Mouse (Mus musculus): ENCODE data around the gene Acoxl. TPM values are rescaled to one million over a fixed set of nuclear protein-coding genes. Genes with fewer than 3 reads are reported as not detected.

The Acoxl gene
- polyA plus RNA-seq, 1 experiment = not detected

DNA sequence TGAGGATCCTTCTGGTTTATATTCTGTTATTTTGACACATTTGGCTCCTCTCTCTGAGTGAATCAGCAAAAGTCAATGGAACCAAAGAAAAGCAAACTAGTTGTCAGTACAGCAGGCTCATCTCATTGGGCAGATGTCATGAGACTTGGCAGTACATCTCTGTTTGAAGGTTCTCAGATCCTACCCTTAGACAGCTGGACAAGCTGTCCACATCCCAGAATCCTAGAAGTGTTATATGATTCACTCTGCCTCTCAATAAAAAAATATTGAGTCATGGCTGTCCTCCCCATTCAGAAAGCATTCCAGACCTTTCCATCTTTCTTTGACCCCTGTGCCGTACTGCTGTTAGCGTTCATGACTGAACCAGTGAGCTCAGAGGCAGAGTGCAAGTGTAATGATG is 11.7 kb downstream of the Acoxl start:
- Histone ChIP-seq H3K4me1 (ENCODE audit: control insufficient read depth, insufficient read depth, low read length) (no peaks in the 10 kb centered on the region), H3K27me3 (replicated peaks; ENCODE audit: control insufficient read depth, insufficient read depth, low read length) (no peaks in the 10 kb centered on the region; the same call in 1 of the 2 replicates), H3K27ac (ENCODE audit: insufficient read depth, low read depth, low read length) (no peak overlapping the region), H3K36me3 (ENCODE audit: control insufficient read depth, insufficient read depth, low read length) (no peaks in the 10 kb centered on the region), H3K4me3 (ENCODE audit: insufficient read depth, low read depth, low read length) (no peak overlapping the region)
- DNase-seq = no peak
- TF ChIP-seq CTCF (conservative IDR thresholded peaks at IDR 0.05; ENCODE audit: insufficient read depth, insufficient read length, low read depth, low read length) = no peak
- no peak for TF ChIP-seq POLR2A (IDR thresholded peaks at IDR 0.05; ENCODE audit: low read depth, low read length)
- WGBS = 73% methylated on average over 2 of the region's 2 CpGs

GRCm38 (mm10) chr2:127854332-127854991 is 15.8 kb downstream of the Acoxl start:
- Histone ChIP-seq H3K27me3 (replicated peaks; ENCODE audit: control insufficient read depth, insufficient read depth, low read length) (no peaks in the 10 kb centered on the region; the same call in 1 of the 2 replicates), H3K4me3 (ENCODE audit: insufficient read depth, low read depth, low read length) (no peak overlapping the region), H3K36me3 (ENCODE audit: control insufficient read depth, insufficient read depth, low read length) (no peaks in the 10 kb centered on the region), H3K27ac (ENCODE audit: insufficient read depth, low read depth, low read length) (no peak overlapping the region), H3K4me1 (ENCODE audit: control insufficient read depth, insufficient read depth, low read length) (no peaks in the 10 kb centered on the region)
- WGBS = 58% methylated on average over 4 of the region's 4 CpGs
- no peak for TF ChIP-seq CTCF (conservative IDR thresholded peaks at IDR 0.05; ENCODE audit: insufficient read depth, insufficient read length, low read depth, low read length)
- DNase-seq = peak; percentile 71

DNA sequence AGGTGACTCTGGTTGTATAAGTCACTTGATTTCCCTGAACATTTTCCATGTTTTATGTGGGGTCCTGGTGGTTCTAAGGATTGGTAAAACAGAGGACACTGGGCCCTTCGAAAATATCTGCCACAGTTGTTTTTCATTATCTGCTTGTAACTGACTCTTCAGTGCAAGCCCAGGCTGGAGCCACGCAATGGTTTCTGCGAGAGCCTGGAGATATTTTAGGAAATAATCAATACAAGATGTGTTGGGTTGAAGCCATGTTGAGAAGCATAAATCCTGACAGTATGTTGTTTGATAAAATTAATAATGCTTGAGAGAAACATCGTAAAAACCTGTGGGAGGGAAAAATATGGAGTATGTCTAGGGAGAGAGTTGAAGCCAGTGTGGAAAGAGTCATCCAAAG is 25.7 kb downstream of the Acoxl start:
- Histone ChIP-seq H3K27ac (ENCODE audit: insufficient read depth, low read depth, low read length) (no peak overlapping the region), H3K36me3 (ENCODE audit: control insufficient read depth, insufficient read depth, low read length) (no peaks in the 10 kb centered on the region), H3K4me3 (ENCODE audit: insufficient read depth, low read depth, low read length) (no peak overlapping the region), H3K4me1 (ENCODE audit: control insufficient read depth, insufficient read depth, low read length) (no peaks in the 10 kb centered on the region), H3K27me3 (replicated peaks; ENCODE audit: control insufficient read depth, insufficient read depth, low read length) (no peaks in the 10 kb centered on the region)
- DNase-seq = no peak
- no peak for TF ChIP-seq POLR2A (IDR thresholded peaks at IDR 0.05; ENCODE audit: low read depth, low read length)
- WGBS = 84% methylated on average over 4 of the region's 4 CpGs

DNA sequence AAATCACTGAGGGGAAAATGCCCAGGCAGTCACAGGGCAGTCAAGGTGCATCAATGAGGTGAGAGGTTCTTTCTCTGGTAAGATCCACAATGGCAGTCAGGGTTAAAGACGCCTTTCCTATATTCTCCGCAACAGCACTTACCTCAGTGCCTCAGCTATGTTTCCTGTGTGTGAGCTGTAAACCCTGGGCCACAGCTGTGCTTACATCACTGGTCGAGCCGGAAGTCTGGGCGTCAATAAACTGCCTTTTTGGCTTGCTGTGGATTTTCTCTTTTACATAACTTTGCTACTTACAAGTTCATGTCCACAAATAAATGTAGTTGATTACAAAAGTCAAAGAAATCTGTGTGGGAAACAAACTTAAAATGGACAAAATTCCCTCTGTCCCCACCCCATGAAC is 42.4 kb downstream of the Acoxl start:
- WGBS = 63% methylated on average over 5 of the region's 5 CpGs
- no peak overlapping the region for H3K4me3 ChIP-seq (ENCODE audit: insufficient read depth, low read depth, low read length)
- no peak for DNase-seq
- no peaks in the 10 kb centered on the region for H3K36me3 ChIP-seq (ENCODE audit: control insufficient read depth, insufficient read depth, low read length)
- H3K27ac ChIP-seq (ENCODE audit: insufficient read depth, low read depth, low read length) = no peak overlapping the region
- no peaks in the 10 kb centered on the region for H3K4me1 ChIP-seq (ENCODE audit: control insufficient read depth, insufficient read depth, low read length)
- TF ChIP-seq CTCF (conservative IDR thresholded peaks at IDR 0.05; ENCODE audit: insufficient read depth, insufficient read length, low read depth, low read length) = no peak
- no peak for TF ChIP-seq POLR2A (IDR thresholded peaks at IDR 0.05; ENCODE audit: low read depth, low read length)
- no peaks in the 10 kb centered on the region; the same call in 1 of the 2 replicates for H3K27me3 ChIP-seq (replicated peaks; ENCODE audit: control insufficient read depth, insufficient read depth, low read length)

DNA sequence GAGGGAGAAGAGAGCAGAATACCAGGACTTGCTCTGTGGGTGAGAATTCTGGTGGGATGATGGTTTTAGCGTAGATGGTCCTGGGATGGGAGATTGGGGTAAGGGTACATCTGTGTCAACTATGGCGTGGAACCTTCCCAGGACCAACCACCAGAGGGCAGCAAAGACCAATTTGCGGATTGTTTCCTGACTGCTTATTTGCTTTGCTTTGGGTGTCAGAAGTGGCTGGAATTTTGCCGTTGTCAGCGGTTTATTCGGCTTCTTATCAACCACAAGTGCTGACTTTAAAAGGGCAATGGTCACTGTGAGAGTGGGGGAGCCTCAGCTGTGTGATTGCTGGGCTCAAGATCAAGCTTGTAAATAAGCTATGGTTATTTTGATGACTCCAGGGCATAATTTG is 50.8 kb downstream of the Acoxl start:
- no peaks in the 10 kb centered on the region for H3K36me3 ChIP-seq (ENCODE audit: control insufficient read depth, insufficient read depth, low read length)
- TF ChIP-seq CTCF (conservative IDR thresholded peaks at IDR 0.05; ENCODE audit: insufficient read depth, insufficient read length, low read depth, low read length) = peak; percentile 99
- TF ChIP-seq POLR2A (IDR thresholded peaks at IDR 0.05; ENCODE audit: low read depth, low read length) = no peak
- H3K4me3 ChIP-seq (ENCODE audit: insufficient read depth, low read depth, low read length) = no peak overlapping the region
- DNase-seq = peak; percentile 84
- WGBS = 3% methylated on average over 6 of the region's 6 CpGs
- no peak overlapping the region for H3K27ac ChIP-seq (ENCODE audit: insufficient read depth, low read depth, low read length)
- no peaks in the 10 kb centered on the region for H3K27me3 ChIP-seq (replicated peaks; ENCODE audit: control insufficient read depth, insufficient read depth, low read length)
- no peaks in the 10 kb centered on the region for H3K4me1 ChIP-seq (ENCODE audit: control insufficient read depth, insufficient read depth, low read length)

GRCm38 (mm10) chr2:127889979-127890378 is 51.3 kb downstream of the Acoxl start:
- Histone ChIP-seq H3K36me3 (ENCODE audit: control insufficient read depth, insufficient read depth, low read length) (no peaks in the 10 kb centered on the region), H3K27me3 (replicated peaks; ENCODE audit: control insufficient read depth, insufficient read depth, low read length) (no peaks in the 10 kb centered on the region), H3K4me3 (ENCODE audit: insufficient read depth, low read depth, low read length) (no peak overlapping the region), H3K27ac (ENCODE audit: insufficient read depth, low read depth, low read length) (no peak overlapping the region), H3K4me1 (ENCODE audit: control insufficient read depth, insufficient read depth, low read length) (no peaks in the 10 kb centered on the region)
- 97% methylated on average over 5 of the region's 5 CpGs for WGBS
- no peak for TF ChIP-seq POLR2A (IDR thresholded peaks at IDR 0.05; ENCODE audit: low read depth, low read length)
- no peak for TF ChIP-seq CTCF (conservative IDR thresholded peaks at IDR 0.05; ENCODE audit: insufficient read depth, insufficient read length, low read depth, low read length)
- DNase-seq = no peak

DNA sequence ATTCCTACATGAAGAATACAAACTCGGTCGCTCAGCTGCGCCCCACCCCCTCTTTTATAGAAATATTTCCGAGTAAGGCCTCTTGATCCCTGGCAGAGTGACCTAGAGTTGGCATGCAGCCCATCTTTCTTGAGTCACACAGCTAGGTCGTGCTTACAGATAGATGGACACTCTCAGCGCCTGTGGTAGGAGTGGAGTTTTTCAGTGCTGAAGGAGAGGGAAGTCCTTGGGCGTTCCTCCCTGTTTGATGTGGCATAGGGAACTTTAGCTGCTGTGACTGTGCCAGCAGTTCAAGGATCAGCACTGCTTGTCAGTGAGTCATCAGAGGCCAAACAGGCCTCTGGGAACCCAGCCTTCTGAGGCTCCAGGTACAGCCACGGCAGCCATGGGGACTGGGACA is 51.9 kb downstream of the Acoxl start:
- Histone ChIP-seq H3K36me3 (ENCODE audit: control insufficient read depth, insufficient read depth, low read length) (no peaks in the 10 kb centered on the region), H3K27ac (ENCODE audit: insufficient read depth, low read depth, low read length) (no peak overlapping the region), H3K27me3 (replicated peaks; ENCODE audit: control insufficient read depth, insufficient read depth, low read length) (no peaks in the 10 kb centered on the region), H3K4me3 (ENCODE audit: insufficient read depth, low read depth, low read length) (no peak overlapping the region), H3K4me1 (ENCODE audit: control insufficient read depth, insufficient read depth, low read length) (no peaks in the 10 kb centered on the region)
- no peak for TF ChIP-seq CTCF (conservative IDR thresholded peaks at IDR 0.05; ENCODE audit: insufficient read depth, insufficient read length, low read depth, low read length)
- WGBS = 54% methylated on average over 8 of the region's 8 CpGs
- peak; percentile 27 for DNase-seq
